7 mouse cellular contexts compared by ENCODE assay signal in genomic region chr3:36330656-36331055, GRCm38 (mm10).
DNase-seq lines count a peak whose midpoint lies in the region; ATAC-seq and TF ChIP-seq lines count a peak whose summit lies in the region.

No protein-coding gene starts in this region.

- H3K9me3 ChIP-seq in G1E (replicated peaks) = no peaks in the 10 kb centered on the region
- no peaks in the 10 kb centered on the region for H3K9me3 ChIP-seq in embryonic facial prominence, embryonic 14.5 days (ENCODE audit: control insufficient read depth, low read length)
- no peaks in the 10 kb centered on the region for H3K9me3 ChIP-seq in limb, embryonic 14.5 days (ENCODE audit: control insufficient read depth, low read length)

- H3K36me3 ChIP-seq in G1E (replicated peaks) = no peaks in the 10 kb centered on the region
- H3K36me3 ChIP-seq in embryonic facial prominence, embryonic 14.5 days (ENCODE audit: control insufficient read depth, insufficient read depth, low read length) = no peaks in the 10 kb centered on the region
- no peaks in the 10 kb centered on the region for H3K36me3 ChIP-seq in limb, embryonic 14.5 days (ENCODE audit: control insufficient read depth, insufficient read depth, low read length)

- TF ChIP-seq CTCF in G1E (IDR thresholded peaks at IDR 0.05; ENCODE audit: low read depth, low read length) = peak; percentile 57

- 21% methylated on average over 9 of the region's 9 CpGs for WGBS in embryonic facial prominence, embryonic 14.5 days
- 28% methylated on average over 9 of the region's 9 CpGs for WGBS in limb, embryonic 14.5 days

- no peak overlapping the region for H3K27ac ChIP-seq in embryonic facial prominence, embryonic 14.5 days (replicated peaks; ENCODE audit: low read depth, low read length)
- no peak overlapping the region for H3K27ac ChIP-seq in limb, embryonic 14.5 days (replicated peaks; ENCODE audit: low read depth, low read length)

- peak; percentile 22 to 47 for DNase-seq in left cerebral cortex, postnatal 14 days (ENCODE audit: low spot score in 2 of 2)
- DNase-seq in left cerebral cortex, adult 9 months (ENCODE audit: low spot score in 2 of 2) = no peak
- peak; percentile 7 for DNase-seq in G1E (ENCODE audit: low spot score)
- DNase-seq in adrenal gland, postnatal 10 days = peak; percentile 67
- DNase-seq in embryonic facial prominence, embryonic 14.5 days (ENCODE audit: low spot score) = peak; percentile 46
- DNase-seq in limb, embryonic 14.5 days (ENCODE audit: low spot score) = peak; percentile 38
- peak; percentile 80 for DNase-seq in testis, postnatal 10 days (ENCODE audit: low spot score)

- peaks cover 4% of the 10 kb centered on the region; the same call in 1 of the 2 replicates for H3K27me3 ChIP-seq in G1E (ENCODE audit: insufficient read depth, low read length)
- H3K27me3 ChIP-seq in embryonic facial prominence, embryonic 14.5 days (replicated peaks; ENCODE audit: control insufficient read depth, insufficient read depth, low read length) = no peaks in the 10 kb centered on the region
- H3K27me3 ChIP-seq in limb, embryonic 14.5 days (ENCODE audit: control insufficient read depth, insufficient read depth, low read length) = no peaks in the 10 kb centered on the region

- H3K4me3 ChIP-seq in G1E (ENCODE audit: low read depth, low read length) = no peak overlapping the region
- H3K4me3 ChIP-seq in embryonic facial prominence, embryonic 14.5 days (ENCODE audit: low read depth, low read length) = no peak overlapping the region
- H3K4me3 ChIP-seq in limb, embryonic 14.5 days (replicated peaks; ENCODE audit: low read length) = no peak overlapping the region

- ATAC-seq in G1E (ENCODE audit: extremely low read depth, insufficient number of reproducible peaks, low FRiP score, poor library complexity, severe bottlenecking) = no peak
- no peak for ATAC-seq in embryonic facial prominence, embryonic 14.5 days (ENCODE audit: low read depth)
- ATAC-seq in limb, embryonic 14.5 days (ENCODE audit: low FRiP score, low read depth) = no peak

- H3K4me2 ChIP-seq in embryonic facial prominence, embryonic 14.5 days (ENCODE audit: low read depth, low read length) = no peak overlapping the region
- H3K4me2 ChIP-seq in limb, embryonic 14.5 days (replicated peaks; ENCODE audit: low read depth, low read length, severe bottlenecking) = no peak overlapping the region

- no peak for TF ChIP-seq POLR2A in limb, embryonic 14.5 days (IDR thresholded peaks at IDR 0.05; ENCODE audit: borderline replicate concordance, extremely low read depth, insufficient read depth, insufficient read length)

- no peaks in the 10 kb centered on the region for H3K4me1 ChIP-seq in G1E (ENCODE audit: insufficient read depth, low read depth, low read length)
- no peaks in the 10 kb centered on the region for H3K4me1 ChIP-seq in embryonic facial prominence, embryonic 14.5 days (ENCODE audit: control insufficient read depth, insufficient read depth, low read length)
- no peaks in the 10 kb centered on the region for H3K4me1 ChIP-seq in limb, embryonic 14.5 days (ENCODE audit: control insufficient read depth, insufficient read depth, low read length)

- no peak overlapping the region for H3K9ac ChIP-seq in embryonic facial prominence, embryonic 14.5 days (ENCODE audit: low read depth, low read length)
- no peak overlapping the region for H3K9ac ChIP-seq in limb, embryonic 14.5 days (ENCODE audit: low read depth, low read length, severe bottlenecking)

- intact Hi-C loops in left cerebral cortex, postnatal 14 days (cut with DNase I) = no loop called here

Comparison
In these comparisons a context has a peak if more than half of its experiments do, and no peak if none do; other contexts are left out.
1. DNase-seq: peak in left cerebral cortex, postnatal 14 days (2 of 2), G1E (single experiment), adrenal gland, postnatal 10 days (single experiment), embryonic facial prominence, embryonic 14.5 days (single experiment), limb, embryonic 14.5 days (single experiment) and testis, postnatal 10 days (single experiment); none in left cerebral cortex, adult 9 months (0 of 2).